Mouse (Mus musculus) megakaryocyte, adult 5-6 weeks (primary cell): ENCODE measurements at regions not wholly inside any gene's neighbourhood (a gene's known extent, or its start where the extent isn't known, plus 50 kb on each side); places are given as distances from the start of the nearest gene placed in this dataset.

ENCODE experiments used
- ATAC-seq: 2 replicates; pipeline ENCODE4 v1.8.0; 2016; ENCODE audit warnings: mild to moderate bottlenecking, inconsistent platforms; ENCODE audit not compliant: poor library complexity, severe bottlenecking

DNA sequence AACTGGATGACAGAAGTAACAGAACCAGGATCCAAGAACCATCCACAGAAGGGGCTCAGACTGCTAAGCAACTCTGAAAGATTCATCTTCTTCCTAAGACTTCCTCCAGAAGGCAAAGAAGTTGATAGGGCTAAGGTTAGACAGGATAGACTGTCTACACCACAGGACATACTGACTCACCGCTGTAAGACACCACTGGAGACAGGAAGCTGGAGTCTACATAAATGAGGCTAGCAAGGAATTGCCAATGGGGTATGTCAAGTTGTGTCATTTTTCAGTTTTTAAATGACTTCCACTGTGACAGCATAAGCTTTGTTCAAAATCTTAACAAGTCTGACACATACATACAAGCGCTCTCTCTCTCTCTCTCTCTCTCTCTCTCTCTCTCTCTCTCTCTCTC, 645.4 kb upstream of the Gm10131 start:
- no peak for ATAC-seq

DNA sequence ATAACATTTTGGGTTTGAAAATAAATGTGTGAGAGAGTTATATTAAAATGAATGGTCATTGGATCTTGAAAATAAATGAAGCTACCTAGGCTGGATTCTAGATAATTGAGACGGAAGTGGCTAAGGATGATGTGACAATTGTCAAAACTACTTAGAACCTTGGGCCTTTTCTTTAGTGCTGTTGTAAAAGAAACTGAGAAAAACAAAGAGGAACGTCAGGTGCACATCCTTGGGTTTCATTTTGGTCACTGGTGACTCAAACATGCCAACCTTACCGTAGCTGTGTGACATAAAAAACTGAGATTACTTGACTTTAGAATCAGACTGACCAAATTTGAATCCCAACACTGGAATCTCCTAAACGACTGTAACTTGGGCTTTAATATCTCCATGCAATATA, 644.6 kb upstream of the Gm10131 start:
- ATAC-seq, result no peak

DNA sequence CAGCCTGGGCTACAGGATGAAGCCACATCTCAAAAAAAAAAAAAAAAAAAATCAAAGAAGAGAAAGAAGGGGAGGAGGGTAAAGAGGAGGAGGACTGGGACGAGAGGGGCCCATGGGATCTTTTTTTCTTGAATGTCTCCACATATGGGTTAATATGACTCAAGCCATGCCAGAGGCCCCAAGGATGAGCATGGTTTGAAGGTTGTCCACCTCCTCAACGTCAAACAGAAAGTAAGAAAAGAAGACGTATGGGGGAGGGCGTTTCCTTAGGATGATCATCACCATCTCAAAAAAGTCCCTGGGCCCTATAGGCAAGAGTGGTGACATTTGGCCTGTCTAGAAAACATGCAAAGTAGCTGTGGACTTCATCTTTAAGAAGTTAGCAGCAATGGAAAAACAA, 643.9 kb upstream of the Gm10131 start:
- ATAC-seq, result no peak

DNA sequence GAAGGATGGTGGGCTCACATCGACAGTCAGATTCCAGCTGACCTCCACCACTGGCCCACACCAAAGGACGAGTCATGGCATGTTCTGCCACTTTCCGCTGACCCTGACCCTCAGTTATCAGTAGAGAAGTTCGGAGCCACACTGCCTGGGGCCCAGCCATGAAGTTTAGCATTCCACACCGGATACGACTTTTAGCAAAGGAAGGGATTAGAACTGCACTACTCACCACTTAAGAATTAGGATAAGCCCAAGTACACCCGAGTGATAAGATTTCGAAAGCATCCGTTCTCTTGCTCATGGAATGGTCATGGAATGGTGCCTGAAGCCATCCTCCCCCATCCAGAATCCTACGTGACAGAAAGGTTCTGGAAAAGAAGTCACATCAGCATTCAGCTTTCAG, 641.5 kb upstream of the Gm10131 start:
- no peak for ATAC-seq

DNA sequence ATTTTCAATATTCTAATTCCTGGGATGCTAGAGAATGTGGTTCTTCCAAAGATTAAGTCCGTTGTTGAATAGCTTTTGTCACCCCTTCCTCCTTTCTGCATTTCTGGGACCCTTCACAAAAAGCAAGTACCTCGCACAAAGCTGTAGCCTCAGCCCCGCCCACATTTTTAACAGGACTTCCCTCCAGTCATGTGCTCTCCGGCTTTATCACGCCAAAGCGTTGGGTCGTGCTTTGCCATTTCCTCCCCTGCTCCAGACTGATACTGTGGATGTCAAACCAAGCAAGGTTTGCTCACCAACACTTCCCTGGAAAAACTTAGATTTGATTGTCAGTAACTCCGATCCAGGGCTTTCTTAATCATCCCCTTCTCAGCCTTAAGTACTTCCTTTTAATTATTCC, 637.0 kb upstream of the Gm10131 start:
- ATAC-seq, result no peak

DNA sequence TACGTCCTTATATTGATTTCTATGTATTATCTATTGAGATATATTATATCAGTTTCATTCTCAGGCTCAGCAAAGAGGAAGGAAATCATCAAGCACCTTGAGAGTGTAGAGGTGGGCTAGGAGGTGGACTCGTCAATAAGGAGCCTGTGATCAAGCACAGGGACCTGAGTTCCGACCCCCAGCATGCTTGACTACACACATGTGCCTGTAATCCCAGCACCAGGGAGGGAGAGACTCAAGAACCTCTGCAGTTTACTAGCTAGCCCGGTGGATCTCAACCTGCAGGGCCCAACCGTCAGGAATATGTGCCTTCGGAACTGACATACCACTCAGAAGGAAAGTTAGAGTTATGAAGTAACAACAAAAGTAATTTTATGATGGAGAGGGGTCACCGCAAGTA, 634.2 kb upstream of the Gm10131 start:
- no peak for ATAC-seq

DNA sequence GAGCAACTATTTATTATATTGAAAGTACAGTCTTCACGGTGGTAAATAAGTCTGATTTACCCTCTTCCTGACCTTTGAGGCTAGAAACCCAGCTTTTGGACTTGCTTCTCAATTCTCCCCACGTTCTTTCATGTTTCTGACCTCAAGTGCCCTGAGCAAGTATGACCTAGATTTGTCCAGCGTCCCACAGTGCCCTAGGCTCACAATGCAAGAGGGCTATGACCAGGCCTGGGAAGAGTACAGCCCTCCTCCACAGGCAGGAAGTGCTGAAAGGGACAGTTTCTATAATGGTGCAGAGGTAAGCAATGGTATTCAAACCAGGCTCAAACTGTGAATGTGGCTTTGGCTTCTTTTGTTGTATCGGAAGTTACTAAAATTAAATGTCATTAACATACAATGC, 633.1 kb upstream of the Gm10131 start:
- peak; percentile 41 for ATAC-seq

DNA sequence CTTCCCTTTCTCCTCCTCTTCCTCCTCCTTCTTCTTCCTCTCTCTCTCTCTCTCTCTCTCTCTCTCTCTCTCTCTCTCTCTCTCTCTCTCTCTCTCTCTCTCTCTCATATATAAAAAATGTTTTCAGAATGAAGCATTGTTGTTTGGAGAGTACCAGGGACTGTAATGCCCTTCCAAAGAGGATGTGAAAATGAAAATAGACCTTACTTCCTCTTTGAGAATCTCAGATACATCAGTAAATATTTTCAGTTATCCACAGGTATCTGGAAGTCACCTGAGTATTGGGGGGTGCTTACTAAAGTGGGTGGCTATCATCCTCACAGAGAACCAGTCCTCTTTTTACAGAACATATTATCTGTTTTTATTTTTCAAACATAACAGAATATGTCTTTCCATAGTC, 632.6 kb upstream of the Gm10131 start:
- ATAC-seq, result peak; percentile 39; the same call in 1 of the 2 replicates

DNA sequence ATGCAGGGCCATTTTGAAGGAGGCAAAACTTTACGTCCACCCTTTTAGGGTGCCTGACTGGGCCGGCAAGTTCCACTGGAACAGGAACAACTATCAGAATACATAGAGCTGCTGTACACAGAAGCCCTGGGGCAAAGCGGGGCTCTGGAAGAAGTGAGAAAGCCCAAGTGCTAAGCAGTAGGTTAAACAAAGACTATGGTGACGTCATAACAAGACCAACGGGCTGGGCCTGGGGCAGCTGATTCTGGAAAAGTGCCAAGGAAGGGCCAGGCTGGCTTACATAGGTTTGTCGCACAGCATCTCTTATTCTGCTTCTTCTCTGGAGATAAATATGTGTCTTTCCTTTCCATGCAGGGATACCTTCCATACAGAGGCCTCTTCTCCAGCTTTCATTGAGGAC, 631.6 kb upstream of the Gm10131 start:
- ATAC-seq, result no peak

DNA sequence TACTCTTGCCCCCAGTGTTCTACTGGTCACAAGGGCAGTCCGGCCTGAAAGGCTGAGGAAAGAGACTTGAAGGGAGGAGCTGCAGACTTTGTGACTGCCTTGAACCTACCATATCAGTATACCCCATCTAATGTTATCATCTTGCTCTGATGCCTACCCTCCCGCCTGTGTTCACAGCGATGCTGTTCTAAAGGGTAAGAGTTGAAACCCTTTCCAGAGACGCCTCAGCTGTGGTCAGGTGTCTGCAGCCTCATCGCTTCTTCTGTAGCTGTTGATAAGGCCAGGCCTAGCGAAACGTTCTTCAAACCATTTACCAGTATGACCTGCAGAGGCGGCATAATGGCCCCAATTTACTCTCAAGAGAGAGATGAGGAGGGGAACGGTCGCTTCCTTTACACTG, 629.3 kb upstream of the Gm10131 start:
- no peak for ATAC-seq

DNA sequence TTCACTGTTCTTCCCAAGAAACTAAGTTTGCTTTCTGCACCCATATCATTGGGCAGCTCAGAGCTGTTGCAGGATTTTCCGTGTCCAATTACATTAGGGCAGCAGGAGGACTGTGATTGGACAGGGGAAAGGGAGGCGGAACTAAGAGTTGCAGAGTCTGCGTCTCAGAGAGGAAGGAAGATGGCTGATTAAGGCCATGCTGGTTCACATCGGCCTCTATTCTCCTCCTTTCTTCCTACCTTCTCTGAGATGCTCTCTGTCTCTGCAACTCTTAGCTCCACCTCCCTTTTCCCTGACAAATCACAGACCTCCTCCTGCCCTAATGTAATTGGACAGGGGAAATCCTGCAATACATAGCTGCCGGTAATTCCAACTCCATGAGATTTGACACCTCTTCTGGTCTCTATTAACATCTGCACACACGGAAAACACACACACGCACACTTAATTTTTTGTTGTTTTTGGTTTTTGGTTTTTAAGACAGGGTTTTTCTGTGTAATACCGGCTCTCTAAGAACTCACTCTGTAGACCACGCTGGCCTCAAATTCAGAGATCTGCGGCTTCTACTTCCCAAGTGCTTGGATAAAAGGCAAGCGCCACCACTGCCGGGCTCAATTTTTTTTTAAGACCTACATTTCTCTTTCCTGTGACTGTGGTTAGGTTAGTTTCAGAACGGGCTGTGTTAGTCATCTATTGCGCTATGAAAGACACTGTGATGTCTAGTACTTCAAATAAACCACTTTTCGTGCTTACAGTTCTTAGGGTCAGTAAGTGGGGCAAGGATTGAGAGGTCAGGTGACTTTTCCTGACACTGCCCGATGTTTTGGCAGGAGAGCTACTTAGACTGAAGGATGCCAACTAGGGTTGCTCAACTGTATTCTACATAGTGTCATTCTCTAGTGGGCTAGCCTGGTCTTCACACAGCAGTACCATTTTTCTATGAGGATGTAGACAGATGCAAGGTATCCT, 628.6 kb upstream of the Gm10131 start:
- peak; percentile 65 for ATAC-seq

DNA sequence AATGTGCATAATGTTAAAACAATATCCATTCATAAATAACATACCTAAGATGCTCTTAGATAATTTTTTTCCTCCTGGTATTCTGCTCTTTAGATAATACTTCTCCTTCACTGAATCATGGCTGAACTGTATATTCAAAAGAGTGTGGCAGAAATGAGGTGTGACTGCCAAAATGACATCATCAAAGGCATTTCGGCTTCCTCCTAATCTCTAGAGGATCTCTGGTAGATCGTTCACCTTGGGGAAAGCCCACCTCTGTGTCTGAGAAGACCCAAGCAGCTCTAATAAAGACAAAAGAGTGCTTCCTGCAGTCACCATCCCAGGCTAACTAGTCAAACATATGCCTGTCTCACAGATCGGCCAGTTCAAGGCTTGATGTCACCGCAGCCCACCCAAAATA, 624.7 kb upstream of the Gm10131 start:
- no peak for ATAC-seq

DNA sequence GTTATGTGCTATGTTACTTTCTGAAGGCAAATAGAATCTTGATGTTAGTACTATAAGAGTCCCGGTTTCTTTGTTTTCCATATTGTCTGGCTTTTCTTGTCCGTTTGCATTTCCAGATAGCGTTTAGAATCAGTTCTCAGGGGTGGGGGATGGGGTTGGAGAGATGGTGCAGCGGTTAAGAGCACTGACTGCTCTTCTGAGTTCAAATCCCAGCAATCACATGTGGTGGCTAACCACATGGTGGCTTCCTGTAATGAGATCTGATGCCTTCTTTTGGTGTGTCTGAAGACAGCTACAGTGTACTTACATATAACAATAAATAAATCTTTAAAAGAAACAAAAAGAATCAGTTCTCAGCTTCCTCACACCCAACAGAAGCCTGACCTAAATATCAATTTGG, 623.5 kb upstream of the Gm10131 start:
- ATAC-seq, result no peak

DNA sequence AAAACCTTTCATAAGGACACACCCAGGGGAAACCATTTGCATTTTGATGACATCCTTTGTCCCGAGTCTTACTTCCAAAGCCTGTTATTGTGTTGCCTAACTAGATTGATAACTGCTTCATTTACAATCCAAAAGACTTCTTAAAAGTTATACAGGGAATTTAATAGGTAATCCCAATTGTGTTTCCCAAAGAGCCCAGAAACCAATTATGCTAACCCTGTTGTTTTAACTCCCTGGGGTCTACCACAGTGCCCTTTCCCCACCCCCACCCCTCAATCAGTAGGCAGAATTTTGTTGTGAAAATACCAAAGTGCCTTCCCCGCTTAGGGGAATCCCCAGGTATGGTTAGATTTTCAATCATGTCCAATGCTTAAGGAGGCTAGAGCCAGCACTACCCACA, 621.3 kb upstream of the Gm10131 start:
- ATAC-seq, result no peak

DNA sequence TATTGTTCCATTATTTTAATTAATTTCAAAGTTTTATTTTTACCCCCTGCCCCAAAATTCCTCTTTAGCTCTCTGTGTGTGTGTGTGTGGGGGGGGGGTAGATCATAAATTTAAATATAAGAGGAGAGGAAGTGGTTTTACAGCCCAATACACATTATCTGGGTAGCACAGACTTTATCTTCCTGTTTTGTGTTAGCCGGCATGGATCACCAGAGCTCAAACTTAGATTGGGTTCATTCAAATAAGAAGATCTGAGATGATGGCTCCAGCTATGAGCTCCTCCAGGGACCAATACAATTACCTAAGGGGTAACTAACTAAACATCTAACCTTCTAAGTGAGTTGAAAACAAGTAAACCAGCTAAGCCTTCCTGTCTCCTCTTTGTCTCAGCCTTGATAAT, 620.8 kb upstream of the Gm10131 start:
- peak; percentile 38 for ATAC-seq

DNA sequence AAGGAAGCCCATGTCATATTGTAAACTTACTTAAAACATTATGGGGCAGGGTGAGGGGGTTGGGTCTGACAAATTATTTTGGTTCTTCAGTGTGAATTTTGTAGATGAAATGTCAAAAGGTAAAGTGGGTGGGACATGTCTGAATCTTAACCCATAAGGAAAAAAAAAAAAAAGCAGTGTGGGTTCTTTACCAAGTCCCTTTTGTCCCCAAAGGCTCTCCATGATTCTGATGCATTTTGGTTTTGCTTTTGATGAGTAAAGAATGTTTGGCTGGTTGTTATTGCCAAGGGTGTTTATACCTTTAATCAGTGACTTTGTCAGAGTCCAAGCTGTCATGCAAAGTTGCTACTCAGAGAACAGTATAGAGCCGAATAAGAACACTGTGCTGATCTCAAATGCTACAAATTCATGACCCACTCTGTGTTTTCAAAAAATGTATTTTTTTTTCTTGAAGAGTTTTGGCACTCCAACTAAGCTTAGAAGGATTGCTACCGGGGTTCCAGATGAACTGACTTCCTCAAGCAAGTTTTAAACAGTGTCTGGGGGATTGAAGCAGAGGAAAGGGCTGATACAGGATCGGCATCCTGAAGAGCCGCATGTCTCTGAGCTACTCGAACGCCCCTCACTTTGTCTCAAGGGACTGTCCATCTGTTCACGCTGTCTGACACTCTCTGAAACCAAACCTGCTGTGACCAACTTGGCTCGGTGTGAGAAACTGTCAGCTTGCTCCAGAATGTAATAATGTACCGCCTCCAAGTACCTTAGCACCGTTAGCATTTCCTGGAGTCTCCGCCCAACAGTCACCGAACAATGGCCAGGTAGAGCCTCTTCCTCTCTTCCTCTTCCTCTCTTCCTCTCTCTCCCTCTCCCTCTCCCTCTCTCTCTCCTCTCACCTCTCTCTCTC, 619.8 kb upstream of the Gm10131 start:
- no peak for ATAC-seq

DNA sequence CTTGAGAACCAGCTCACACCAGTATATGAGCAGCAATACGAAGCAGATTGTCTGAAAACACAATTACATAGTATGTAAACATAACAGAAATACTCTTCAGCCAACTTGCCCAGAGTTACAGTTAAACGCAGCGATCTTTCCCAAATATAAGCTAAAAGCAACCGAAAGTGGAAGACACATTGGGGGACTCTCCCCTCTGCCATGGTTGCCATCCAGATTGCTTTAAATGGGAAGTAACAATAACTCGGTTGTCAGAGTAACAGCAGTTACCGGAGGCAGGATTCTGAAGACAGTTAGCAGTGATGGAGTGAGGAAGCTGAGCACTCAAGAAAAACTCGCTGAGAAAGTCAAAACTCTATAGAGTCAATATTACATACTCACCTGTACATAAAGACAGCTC, 618.0 kb upstream of the Gm10131 start:
- 0 out of 2 replicates have a peak, but pooled peaks have one; percentile 21 for ATAC-seq

DNA sequence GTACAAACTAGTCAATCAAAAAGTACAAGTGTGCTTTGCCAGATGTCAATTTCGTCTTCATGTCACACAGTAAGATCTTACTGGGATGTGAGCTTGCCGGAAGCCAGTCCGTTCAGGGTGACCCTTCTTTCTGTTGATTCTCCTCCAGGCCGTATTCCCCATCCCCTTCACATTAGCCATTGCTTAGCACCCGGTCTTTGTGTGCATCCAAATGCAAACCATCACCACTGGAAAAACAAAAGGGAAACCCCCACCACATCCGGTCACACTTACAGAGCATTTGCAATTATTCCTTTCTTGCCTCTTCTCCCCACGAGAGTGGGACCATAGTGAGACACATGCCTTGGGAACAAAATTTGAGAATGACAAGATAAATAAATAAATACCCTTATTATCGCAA, 616.2 kb upstream of the Gm10131 start:
- no peak for ATAC-seq

DNA sequence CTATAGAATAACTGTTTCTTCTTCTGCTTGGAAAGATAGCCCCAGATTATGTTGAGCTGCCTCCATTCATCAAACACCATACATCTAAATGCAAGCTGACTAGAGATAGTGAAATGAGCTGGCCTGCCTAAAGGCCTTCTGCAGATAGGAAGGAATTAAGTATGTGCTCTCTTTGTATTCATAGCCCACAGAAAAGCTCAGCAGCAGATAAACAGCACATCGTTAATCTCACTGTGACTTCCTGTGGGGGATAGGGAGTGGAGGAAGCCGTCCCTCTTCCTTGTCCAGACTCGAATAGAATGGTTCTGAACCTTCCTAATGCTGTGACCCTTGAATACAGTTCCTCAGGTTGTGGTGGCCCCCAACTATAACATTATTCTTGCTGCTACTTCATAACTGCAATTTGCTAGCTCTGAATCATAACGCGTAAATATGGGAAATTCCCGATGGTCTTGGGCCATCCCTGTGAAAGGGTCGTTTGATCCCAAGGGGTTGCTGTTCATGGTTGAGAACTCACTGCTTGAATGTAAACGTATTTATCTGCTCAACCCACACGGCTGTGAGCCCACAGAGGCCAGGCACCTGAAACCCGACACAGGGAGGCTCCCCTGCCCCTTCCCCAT, 614.7 kb upstream of the Gm10131 start:
- ATAC-seq, result no peak

DNA sequence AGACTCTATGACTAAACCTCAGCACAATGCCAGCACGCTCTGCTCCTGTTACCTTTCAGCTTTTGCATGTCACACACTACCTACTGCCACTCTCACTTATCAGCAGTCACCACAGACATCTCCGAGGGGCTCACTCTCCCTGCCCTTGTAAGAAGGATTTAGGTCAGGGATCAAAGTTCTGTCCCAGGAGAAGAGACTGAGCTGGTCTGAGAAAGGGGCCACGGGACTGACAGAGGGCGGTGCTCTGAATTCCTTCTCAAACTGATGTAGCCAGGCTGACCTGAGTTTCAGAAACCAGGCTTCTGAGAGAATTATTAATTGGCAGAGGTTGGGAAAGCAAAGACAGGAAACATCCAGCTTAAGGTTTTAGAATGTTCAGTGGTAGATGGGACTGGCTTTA, 614.0 kb upstream of the Gm10131 start:
- ATAC-seq, result no peak
